Mouse (Mus musculus): Measurements from ENCODE around the gene Sprr3. TPM values are rescaled to one million over a fixed set of nuclear protein-coding genes. Genes with fewer than 3 reads are reported as not detected.
"Not testable (repeated sequence)": the region's sequence is repeated elsewhere in the genome, so short reads cannot be mapped to it uniquely, and the experiment has no call there.

The Sprr3 gene
- not detected for total RNA-seq (2021)
- long read RNA-seq, experiment 1 = 0 reads
- long read RNA-seq, experiment 2 = 0 reads

DNA sequence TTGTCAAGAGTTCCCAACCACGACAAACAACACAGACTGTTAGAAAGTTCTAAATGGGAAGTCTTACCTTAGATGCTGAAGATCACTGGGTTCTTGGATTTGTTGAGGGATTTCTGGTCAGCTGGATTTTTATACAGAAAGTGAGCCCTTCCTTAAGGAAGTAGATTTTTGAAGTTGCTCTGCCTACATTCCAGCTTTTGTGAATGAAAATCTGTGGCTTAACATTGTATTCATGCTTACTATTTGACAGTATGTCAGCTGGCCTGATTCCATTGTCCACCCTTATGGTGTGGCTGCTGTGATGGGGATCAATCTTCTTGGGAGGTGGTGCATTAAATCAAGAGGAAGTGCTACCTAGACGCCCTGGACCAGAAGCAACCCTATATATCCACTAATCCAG, at the start of gene Sprr3:
Sprr3 (minus strand) TSS at position 101 of the 400 bp plus-strand sequence.
- DNase-seq = no peak

DNA sequence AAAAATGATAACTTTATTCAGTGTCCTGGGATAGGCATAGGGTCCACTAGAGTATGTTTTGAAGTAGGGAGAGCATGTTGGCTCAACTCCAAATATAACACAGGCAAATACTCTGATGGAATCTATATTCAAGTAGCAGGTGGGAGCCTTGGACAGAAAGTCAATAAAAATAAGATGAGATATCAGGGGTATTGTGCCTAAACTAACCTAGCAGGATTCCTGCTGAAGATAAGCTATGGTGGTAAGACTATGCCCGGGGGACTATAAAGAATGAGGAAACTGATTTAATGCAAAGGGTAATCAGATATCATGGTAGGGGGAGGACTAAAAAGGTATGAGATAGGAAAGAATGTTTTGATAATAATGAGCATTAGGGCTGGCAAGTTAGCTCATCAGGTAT, 49.7 kb upstream of the Sprr3 start:
- DNase-seq = no peak

GRCm38 (mm10) chr3:92503528-92503927, 45.0 kb upstream of the Sprr3 start:
- no peak for DNase-seq

DNA sequence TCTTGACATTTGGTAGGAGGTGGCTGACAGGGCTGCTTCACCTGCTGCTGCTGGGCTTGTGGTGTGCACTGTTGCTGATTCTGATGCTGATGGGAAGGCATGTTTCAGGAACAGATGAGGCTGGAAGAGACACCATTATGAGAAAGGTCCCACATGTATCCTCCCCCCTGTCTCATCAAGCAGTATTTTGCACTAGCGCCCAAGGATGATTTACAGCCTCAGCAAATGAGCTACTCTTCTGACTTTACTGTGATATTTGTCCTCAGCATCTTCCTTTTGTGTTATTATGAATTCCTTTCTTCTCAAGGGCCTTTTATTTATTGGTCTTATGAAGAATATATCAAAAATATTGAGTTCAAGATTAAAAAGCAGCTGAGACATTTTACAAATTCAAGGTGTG, 41.9 kb upstream of the Sprr3 start, which contains the start of gene Sprr4:
Sprr4 (minus strand) TSS at position 101 of the 400 bp plus-strand sequence.
- no peak for DNase-seq

GRCm38 (mm10) chr3:92490262-92490661, 31.7 kb upstream of the Sprr3 start:
- not testable (repeated sequence) for DNase-seq

DNA sequence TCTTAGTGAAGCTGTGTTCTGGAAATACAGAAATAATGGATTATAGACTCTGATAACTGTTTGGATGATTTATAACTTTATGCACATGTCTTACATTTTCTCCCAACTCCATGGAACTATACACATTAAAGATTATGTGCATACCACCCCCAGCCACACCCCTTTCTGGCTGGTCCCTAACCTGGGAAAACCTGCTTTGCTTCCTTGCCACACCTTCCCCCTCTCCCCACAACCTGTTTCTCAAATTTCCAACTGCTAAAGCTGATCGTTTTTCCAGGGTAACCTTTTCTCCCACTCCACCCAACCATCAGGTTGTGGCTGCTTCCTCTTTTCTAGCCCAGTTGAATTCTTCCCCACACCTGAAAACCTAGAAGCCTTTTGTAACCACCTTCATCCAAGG, 27.8 kb upstream of the Sprr3 start:
- no peak for DNase-seq

GRCm38 (mm10) chr3:92485863-92486262, 27.3 kb upstream of the Sprr3 start, which contains the start of gene Sprr1a:
Gene Sprr1a, minus strand, starts transcription at chr3:92485895.
- no peak for DNase-seq

GRCm38 (mm10) chr3:92481249-92481648, 22.7 kb upstream of the Sprr3 start:
- DNase-seq = not testable (repeated sequence)

GRCm38 (mm10) chr3:92470111-92470510, 11.6 kb upstream of the Sprr3 start:
- no peak for DNase-seq

GRCm38 (mm10) chr3:92467424-92467823, 8.9 kb upstream of the Sprr3 start:
- DNase-seq = no peak

DNA sequence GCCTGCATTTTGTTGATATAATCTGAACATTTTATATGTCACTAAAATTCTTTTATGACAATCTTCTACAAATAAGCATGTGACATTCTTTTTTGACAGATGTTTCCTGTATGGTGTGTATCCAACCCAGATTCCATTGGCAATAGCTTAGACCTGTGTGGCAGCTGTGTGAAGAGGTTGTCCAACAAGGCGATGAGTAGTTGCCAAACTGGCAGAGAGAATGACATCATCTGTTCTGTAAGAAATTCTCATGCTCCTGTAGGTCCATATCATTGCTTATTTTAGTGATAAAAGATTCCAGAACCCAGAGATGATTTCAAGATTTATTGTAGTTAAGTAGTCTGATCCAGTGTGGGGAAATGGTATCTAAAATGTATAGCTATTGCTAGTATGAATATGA, 8.1 kb upstream of the Sprr3 start:
- no peak for DNase-seq

DNA sequence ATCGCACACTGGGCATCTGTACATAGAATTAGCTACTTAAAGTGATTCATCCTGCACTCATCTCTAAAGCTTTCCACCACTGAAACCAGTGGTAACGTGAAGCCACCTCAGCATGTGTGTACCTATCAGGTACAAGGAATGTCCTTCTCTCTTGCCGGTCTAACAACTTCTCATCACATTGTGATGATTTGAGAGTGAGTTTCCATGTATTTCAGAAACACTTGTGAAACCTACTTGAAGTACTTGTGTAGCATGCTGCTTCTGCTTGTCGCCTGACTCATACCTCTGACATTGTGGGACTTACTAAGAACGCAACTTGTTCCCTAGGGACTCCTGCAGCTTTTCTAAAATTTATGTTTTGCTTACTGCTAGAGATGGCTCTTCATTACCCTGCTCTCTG, 3.4 kb downstream of the Sprr3 start:
- no peak for DNase-seq

- DNase-seq = no peak
Measured at GRCm38 (mm10) chr3:92440177-92440576, 18.3 kb downstream of the Sprr3 start.

DNA sequence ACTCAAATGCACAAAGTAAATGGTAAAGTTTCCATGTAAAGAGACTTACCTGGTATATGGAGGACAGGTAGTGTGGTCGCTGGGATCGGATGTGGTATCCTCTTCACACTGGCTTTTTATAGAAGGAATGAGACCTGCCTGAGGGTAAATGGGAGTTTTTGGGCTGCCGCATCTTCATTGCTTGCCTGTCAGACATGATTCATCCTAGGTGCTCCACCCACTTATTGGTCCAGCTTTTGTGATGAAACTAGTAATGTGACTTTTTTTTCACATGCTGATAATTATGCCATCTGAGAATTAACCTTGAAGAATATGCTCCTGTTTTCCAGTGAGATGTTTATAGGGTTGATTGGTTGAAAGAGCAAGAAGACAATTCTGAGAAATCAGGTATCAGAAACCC, 19.8 kb downstream of the Sprr3 start, which contains the start of gene Sprr1b:
Sprr1b (minus strand) TSS at position 101 of the 400 bp plus-strand sequence.
- DNase-seq = no peak

DNA sequence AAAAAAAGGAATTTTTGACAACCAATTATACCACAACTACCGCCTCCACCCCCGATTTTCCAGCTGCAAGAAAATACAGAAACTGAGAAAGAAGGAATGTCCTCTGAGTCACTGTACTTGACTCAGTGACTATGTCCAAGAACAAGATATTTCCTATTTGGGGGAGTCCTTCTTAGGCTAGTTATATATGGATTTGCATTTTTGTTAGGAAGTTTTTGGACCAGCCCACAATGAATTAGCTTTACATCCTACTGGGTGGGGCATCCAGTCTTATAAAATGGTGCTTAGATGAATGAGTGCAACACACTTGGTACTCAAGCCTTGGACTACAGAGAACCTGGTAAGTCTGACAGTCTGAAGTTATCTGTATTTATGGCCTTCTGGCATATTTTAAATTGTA, 26.2 kb downstream of the Sprr3 start, which contains the start of gene Sprr2k:
Sprr2k (plus strand) TSS at position 301 of the 400 bp plus-strand sequence.
- no peak for DNase-seq

DNA sequence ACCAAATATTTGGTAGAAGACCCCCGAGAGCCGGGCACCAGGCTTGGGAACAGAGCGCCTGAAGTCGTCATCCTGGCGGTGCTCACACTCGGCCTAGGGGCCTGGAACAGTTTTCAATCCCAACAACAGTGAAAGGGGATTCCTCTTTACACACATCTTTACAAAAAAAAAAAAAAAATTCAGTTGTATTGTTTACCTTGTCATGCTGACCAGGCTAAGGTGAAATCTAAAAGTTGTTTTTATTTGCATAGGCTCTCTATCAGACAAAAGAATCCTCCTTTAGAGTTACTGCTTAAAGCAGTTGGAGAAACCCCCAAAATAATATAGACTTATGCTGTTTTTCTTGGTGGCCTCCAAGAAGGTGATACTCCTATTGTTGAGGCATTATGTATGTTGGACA, 29.2 kb downstream of the Sprr3 start, which contains the start of gene Gm9774:
Gm9774 (minus strand) TSS at position 101 of the 400 bp plus-strand sequence.
- no peak for DNase-seq

GRCm38 (mm10) chr3:92417782-92418181, 40.7 kb downstream of the Sprr3 start, which contains the start of gene Sprr2j-ps:
Gene Sprr2j-ps, plus strand, starts transcription at chr3:92418082.
- no peak for DNase-seq

DNA sequence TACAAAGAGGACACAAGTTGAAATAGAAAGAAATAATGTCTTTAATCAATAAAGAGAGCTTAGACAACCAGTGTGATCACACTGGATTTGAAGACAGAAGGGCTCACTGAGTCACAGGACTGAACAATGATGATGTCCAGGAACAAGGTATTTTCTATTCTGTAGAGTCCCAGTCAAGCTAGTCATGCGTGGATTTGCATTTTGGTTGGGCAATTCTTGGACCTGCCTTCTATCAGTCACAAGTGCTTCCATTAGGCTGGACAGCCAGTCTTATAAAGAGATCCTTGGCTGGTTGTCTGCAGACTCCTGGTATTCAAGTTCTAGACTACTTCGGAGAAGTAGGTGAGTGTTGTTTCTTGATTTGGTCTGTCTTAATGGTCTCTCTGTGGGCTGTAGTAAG, 50.8 kb downstream of the Sprr3 start, which contains the start of gene Sprr2i:
Sprr2i (plus strand) TSS at position 301 of the 400 bp plus-strand sequence.
- no peak for DNase-seq

Other genes with a start within 250 kb of the Sprr3 start
- not detected for gene Sprr2a1, start 242.9 kb downstream of the Sprr3 start, total RNA-seq (2021)
- gene Sprr2a2, start 242.8 kb downstream of the Sprr3 start, total RNA-seq (2021) = not detected
- not detected for gene Sprr2a3, start 173.3 kb downstream of the Sprr3 start, total RNA-seq (2021)
- not detected for gene Sprr2b, start 142.1 kb downstream of the Sprr3 start, total RNA-seq (2021)
- not detected for gene Sprr2d, start 119.6 kb downstream of the Sprr3 start, total RNA-seq (2021)
- gene Sprr2e, start 106.6 kb downstream of the Sprr3 start, total RNA-seq (2021) = not detected
- not detected for gene Sprr2f, start 93.5 kb downstream of the Sprr3 start, total RNA-seq (2021)
- not detected for gene Sprr2h, start 73.0 kb downstream of the Sprr3 start, total RNA-seq (2021)
- gene Sprr2i, start 50.7 kb downstream of the Sprr3 start, total RNA-seq (2021) = not detected
- gene Sprr2j-ps, start 40.6 kb downstream of the Sprr3 start, total RNA-seq (2021) = not detected
- gene Gm9774, start 29.3 kb downstream of the Sprr3 start, total RNA-seq (2021) = 1 to 10 TPM; 3.9 to 5.8 TPM
- not detected for gene Sprr2k, start 26.1 kb downstream of the Sprr3 start, total RNA-seq (2021)
- not detected for gene Sprr1b, start 19.9 kb downstream of the Sprr3 start, total RNA-seq (2021)
- not detected for gene Sprr1a, start 27.2 kb upstream of the Sprr3 start, total RNA-seq (2021)
- gene Sprr4, start 41.8 kb upstream of the Sprr3 start, total RNA-seq (2021) = not detected
- not detected for gene 2310046K23Rik, start 75.8 kb upstream of the Sprr3 start, total RNA-seq (2021)
- not detected for gene Ivl, start 115.0 kb upstream of the Sprr3 start, total RNA-seq (2021)
- gene Smcp, start 130.3 kb upstream of the Sprr3 start, total RNA-seq (2021) = not detected
- gene 2210017I01Rik, start 148.8 kb upstream of the Sprr3 start, total RNA-seq (2021) = not detected
- not detected for gene Lce6a, start 162.9 kb upstream of the Sprr3 start, total RNA-seq (2021)
- not detected for gene Lce1a1, start 189.6 kb upstream of the Sprr3 start, total RNA-seq (2021)
- gene Lce1b, start 198.2 kb upstream of the Sprr3 start, total RNA-seq (2021) = not detected
- gene Lce1a2, start 211.6 kb upstream of the Sprr3 start, total RNA-seq (2021) = not detected
- gene Lce1c, start 220.5 kb upstream of the Sprr3 start, total RNA-seq (2021) = not detected
- not detected for gene Lce1d, start 228.5 kb upstream of the Sprr3 start, total RNA-seq (2021)

Data from gastrocnemius, postnatal 10 days (tissue).